Mouse (Mus musculus): ENCODE data around the gene Fmnl2. TPM values are rescaled to one million over a fixed set of nuclear protein-coding genes. Genes with fewer than 3 reads are reported as not detected.

Fmnl2 gene
- total RNA-seq, 1 experiment, result 13.6 TPM

DNA sequence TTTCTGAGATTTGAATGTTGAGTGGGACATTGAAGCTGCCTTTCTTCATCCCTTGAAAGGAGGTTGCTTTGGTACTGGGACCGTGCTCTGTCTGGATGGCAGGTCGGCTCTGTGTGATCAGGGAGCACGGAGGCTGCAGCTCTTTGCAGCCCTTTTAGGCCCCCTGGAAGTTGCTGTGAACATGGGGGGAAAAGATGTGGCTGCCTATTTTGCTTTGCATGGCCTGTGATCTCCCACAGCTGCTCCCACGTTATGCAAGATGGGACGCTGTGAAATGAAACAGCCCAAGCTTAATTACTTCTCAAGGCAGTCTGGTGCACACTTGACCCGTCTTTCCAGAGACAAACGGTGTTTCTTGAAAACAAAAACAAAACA, 1.8 kb downstream of the Fmnl2 start:
- in situ Hi-C loops (cut with MboI; ENCODE audit: low sequenced_read_pairs in 2 of 2, unreplicated experiment in 2 of 2), result no loop called here
- peak overlapping the region in 1 of 2 experiments; percentile 98; a peak in 1 of 4 replicates for H3K4me3 ChIP-seq (ENCODE audit: insufficient read depth in 1 of 2, low read depth in 1 of 2, low read length in 2 of 2, poor library complexity in 1 of 2, severe bottlenecking in 1 of 2)
- no peak overlapping the region for H3K9ac ChIP-seq (ENCODE audit: insufficient read depth, low read depth, low read length, poor library complexity, severe bottlenecking)
- TF ChIP-seq ZC3H11A (IDR thresholded peaks at IDR 0.05; ENCODE audit: borderline replicate concordance, low read depth, low read length) (no peak), CHD2 (IDR thresholded peaks at IDR 0.05; ENCODE audit: low read depth, low read length) (no peak)
- no peaks in the 10 kb centered on the region for H3K36me3 ChIP-seq (ENCODE audit: control insufficient read depth, insufficient read depth, low read length, poor library complexity, severe bottlenecking)
- no peak for DNase-seq (ENCODE audit: low read depth, low spot score)
- H3K4me1 ChIP-seq (ENCODE audit: control insufficient read depth in 2 of 2, insufficient read depth in 2 of 2, low read length in 2 of 2, poor library complexity in 1 of 2), result peaks cover 0 to 6% of the 10 kb centered on the region in 2 experiments; a peak in 2 of 4 replicates
- no peaks in the 10 kb centered on the region for H3K9me3 ChIP-seq (ENCODE audit: control insufficient read depth, insufficient read depth, low read depth, low read length)
- H3K27ac ChIP-seq (ENCODE audit: insufficient read depth, low read depth, low read length, poor library complexity, severe bottlenecking), result no peak overlapping the region

DNA sequence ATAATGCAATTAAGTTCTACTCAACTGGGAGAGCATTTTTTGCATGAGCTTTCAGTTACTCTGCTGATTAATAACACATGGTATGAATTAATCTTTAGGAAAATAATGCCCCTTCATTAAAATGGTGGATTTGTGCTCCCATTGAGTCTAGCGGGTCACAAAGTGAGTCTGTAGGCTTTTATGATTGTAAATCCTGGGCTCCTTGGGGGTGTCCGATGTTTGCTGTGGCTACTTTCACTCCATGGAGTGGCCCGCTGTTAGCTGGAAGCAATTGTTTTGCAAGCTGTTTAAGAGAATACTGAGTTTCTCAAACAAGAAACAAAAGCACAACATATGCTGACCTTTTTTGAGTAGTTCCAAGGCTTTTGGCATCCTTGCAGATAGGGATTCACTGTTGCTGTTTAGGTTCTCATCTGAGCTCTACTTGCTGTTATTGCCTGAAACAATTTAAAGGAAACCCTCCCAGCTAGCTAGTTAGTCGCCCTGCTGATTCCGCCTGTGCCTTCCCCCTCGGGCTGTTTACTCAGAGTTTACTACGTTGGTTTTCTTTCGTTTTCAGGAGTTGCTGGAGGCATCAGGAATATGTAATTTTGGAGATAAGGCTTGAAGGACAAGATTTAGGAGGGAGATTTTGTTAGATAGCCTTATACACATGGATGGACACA, 2.6 kb downstream of the Fmnl2 start:
- Histone ChIP-seq H3K36me3 (ENCODE audit: control insufficient read depth, insufficient read depth, low read length, poor library complexity, severe bottlenecking) (no peaks in the 10 kb centered on the region), H3K9me3 (ENCODE audit: control insufficient read depth, insufficient read depth, low read depth, low read length) (no peaks in the 10 kb centered on the region), H3K4me3 (ENCODE audit: insufficient read depth in 1 of 2, low read depth in 1 of 2, low read length in 2 of 2, poor library complexity in 1 of 2, severe bottlenecking in 1 of 2) (no peak overlapping the region), H3K4me1 (ENCODE audit: control insufficient read depth in 2 of 2, insufficient read depth in 2 of 2, low read length in 2 of 2, poor library complexity in 1 of 2) (peaks cover 0 to 6% of the 10 kb centered on the region in 2 experiments; a peak in 2 of 4 replicates), H3K27ac (ENCODE audit: insufficient read depth, low read depth, low read length, poor library complexity, severe bottlenecking) (no peak overlapping the region), H3K9ac (ENCODE audit: insufficient read depth, low read depth, low read length, poor library complexity, severe bottlenecking) (no peak overlapping the region)
- in situ Hi-C loops (cut with MboI; ENCODE audit: low sequenced_read_pairs in 2 of 2, unreplicated experiment in 2 of 2), result no loop called here
- no peak for TF ChIP-seq ZC3H11A (IDR thresholded peaks at IDR 0.05; ENCODE audit: borderline replicate concordance, low read depth, low read length)
- no peak for TF ChIP-seq ZNF384 (IDR thresholded peaks at IDR 0.05; ENCODE audit: low read depth, low read length)
- no peak for TF ChIP-seq MAFK (IDR thresholded peaks at IDR 0.05; ENCODE audit: insufficient read depth, low read depth, low read length)
- no peak for TF ChIP-seq CHD2 (IDR thresholded peaks at IDR 0.05; ENCODE audit: low read depth, low read length)
- TF ChIP-seq HCFC1 (IDR thresholded peaks at IDR 0.05; ENCODE audit: borderline replicate concordance, insufficient read depth, low read length), result no peak
- no peak for DNase-seq (ENCODE audit: low read depth, low spot score)

DNA sequence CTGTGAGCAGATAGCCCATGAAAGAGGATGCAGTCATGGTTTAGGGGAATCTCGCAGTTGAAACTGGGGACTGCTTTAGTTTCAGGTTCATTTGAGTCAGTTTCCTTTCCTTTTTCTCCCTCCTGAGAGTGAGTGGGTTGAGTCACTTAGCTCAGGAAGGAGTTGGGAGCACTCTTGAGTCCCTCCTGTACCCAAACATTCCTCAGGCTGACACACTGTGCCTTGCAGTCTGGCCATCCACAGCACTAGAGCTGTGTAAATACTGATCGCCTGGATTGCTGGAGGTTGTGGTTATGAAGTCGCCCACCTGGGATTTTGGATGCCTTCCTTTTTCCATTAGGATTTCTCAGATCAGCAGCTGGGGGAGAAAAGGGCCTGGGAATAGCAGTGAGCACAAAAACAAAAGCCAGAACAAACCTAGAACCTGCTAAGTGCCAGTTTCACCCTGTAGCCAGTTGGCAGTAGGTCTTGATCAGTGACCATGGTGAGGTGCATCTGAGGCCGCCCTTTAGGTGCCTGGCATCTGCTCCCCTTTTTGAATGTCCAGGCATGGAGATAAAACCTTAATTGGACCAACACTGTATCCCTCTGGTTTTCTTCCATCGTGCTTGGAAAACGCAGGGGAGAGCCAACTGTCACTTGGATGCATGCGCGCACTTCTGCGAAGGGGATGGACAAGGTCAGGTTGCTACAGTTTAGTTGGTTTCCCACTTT, 4.5 kb downstream of the Fmnl2 start:
- TF ChIP-seq ZC3H11A (IDR thresholded peaks at IDR 0.05; ENCODE audit: borderline replicate concordance, low read depth, low read length), result no peak
- in situ Hi-C loops (cut with MboI; ENCODE audit: low sequenced_read_pairs in 2 of 2, unreplicated experiment in 2 of 2), result no loop called here
- Histone ChIP-seq H3K27ac (ENCODE audit: insufficient read depth, low read depth, low read length, poor library complexity, severe bottlenecking) (no peak overlapping the region), H3K36me3 (ENCODE audit: control insufficient read depth, insufficient read depth, low read length, poor library complexity, severe bottlenecking) (no peaks in the 10 kb centered on the region), H3K9ac (ENCODE audit: insufficient read depth, low read depth, low read length, poor library complexity, severe bottlenecking) (no peak overlapping the region), H3K4me1 (ENCODE audit: control insufficient read depth in 2 of 2, insufficient read depth in 2 of 2, low read length in 2 of 2, poor library complexity in 1 of 2) (peaks cover 0 to 6% of the 10 kb centered on the region in 2 experiments; a peak in 2 of 4 replicates), H3K9me3 (ENCODE audit: control insufficient read depth, insufficient read depth, low read depth, low read length) (no peaks in the 10 kb centered on the region), H3K4me3 (ENCODE audit: insufficient read depth in 1 of 2, low read depth in 1 of 2, low read length in 2 of 2, poor library complexity in 1 of 2, severe bottlenecking in 1 of 2) (no peak overlapping the region)
- DNase-seq (ENCODE audit: low read depth, low spot score), result no peak

DNA sequence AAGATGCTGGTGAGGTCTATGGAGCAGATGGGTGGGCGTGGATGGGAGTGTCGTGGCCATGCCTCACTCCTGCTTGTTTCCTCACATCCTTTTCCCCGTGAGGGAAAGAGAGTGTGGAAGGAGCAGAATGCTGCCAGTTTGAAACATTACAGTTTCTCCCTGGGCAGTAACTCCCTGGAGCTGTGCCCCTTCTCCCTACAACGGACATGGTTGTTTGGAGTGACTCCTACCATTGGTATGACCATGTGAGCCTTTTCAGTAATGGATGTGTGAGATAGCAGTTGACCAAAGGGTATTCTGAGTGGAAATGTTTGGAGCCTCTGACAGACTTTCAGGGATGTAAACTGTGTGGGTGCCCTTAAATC, 5.1 kb downstream of the Fmnl2 start:
- Histone ChIP-seq H3K27ac (ENCODE audit: insufficient read depth, low read depth, low read length, poor library complexity, severe bottlenecking) (no peak overlapping the region), H3K9ac (ENCODE audit: insufficient read depth, low read depth, low read length, poor library complexity, severe bottlenecking) (no peak overlapping the region), H3K4me1 (ENCODE audit: control insufficient read depth in 2 of 2, insufficient read depth in 2 of 2, low read length in 2 of 2, poor library complexity in 1 of 2) (peaks cover 0 to 6% of the 10 kb centered on the region in 2 experiments; a peak in 2 of 4 replicates), H3K9me3 (ENCODE audit: control insufficient read depth, insufficient read depth, low read depth, low read length) (no peaks in the 10 kb centered on the region), H3K36me3 (ENCODE audit: control insufficient read depth, insufficient read depth, low read length, poor library complexity, severe bottlenecking) (no peaks in the 10 kb centered on the region), H3K4me3 (ENCODE audit: insufficient read depth in 1 of 2, low read depth in 1 of 2, low read length in 2 of 2, poor library complexity in 1 of 2, severe bottlenecking in 1 of 2) (no peak overlapping the region)
- no peak for DNase-seq (ENCODE audit: low read depth, low spot score)
- TF ChIP-seq CHD2 (IDR thresholded peaks at IDR 0.05; ENCODE audit: low read depth, low read length) (no peak), MAFK (IDR thresholded peaks at IDR 0.05; ENCODE audit: insufficient read depth, low read depth, low read length) (no peak), HCFC1 (IDR thresholded peaks at IDR 0.05; ENCODE audit: borderline replicate concordance, insufficient read depth, low read length) (no peak), ZC3H11A (IDR thresholded peaks at IDR 0.05; ENCODE audit: borderline replicate concordance, low read depth, low read length) (no peak), ZNF384 (IDR thresholded peaks at IDR 0.05; ENCODE audit: low read depth, low read length) (no peak)
- in situ Hi-C loops (cut with MboI; ENCODE audit: low sequenced_read_pairs in 2 of 2, unreplicated experiment in 2 of 2), result no loop called here

DNA sequence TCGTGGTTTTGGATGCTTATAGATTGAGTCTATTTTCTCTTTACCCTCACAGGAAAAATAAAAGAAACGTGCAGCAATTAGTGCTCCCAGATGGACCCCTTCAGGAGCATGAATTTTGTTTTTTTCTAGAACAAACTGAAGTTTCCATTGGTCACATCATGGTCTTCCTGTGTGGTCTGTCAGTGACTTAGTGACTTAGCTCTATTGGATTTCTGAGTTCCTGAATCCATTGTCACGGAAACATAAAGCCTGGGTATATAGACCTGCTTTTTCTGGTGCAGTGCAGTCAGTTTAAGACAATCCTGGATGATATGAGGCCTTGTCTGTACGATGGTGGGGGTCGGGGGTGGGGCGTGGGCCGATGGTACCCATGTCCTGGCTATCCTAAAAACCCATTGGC, 7.0 kb downstream of the Fmnl2 start:
- no peak for TF ChIP-seq MAFK (IDR thresholded peaks at IDR 0.05; ENCODE audit: insufficient read depth, low read depth, low read length)
- TF ChIP-seq CHD2 (IDR thresholded peaks at IDR 0.05; ENCODE audit: low read depth, low read length), result no peak
- no peak for TF ChIP-seq HCFC1 (IDR thresholded peaks at IDR 0.05; ENCODE audit: borderline replicate concordance, insufficient read depth, low read length)
- TF ChIP-seq ZC3H11A (IDR thresholded peaks at IDR 0.05; ENCODE audit: borderline replicate concordance, low read depth, low read length), result no peak
- TF ChIP-seq ZNF384 (IDR thresholded peaks at IDR 0.05; ENCODE audit: low read depth, low read length), result no peak
- H3K4me1 ChIP-seq (ENCODE audit: control insufficient read depth in 2 of 2, insufficient read depth in 2 of 2, low read length in 2 of 2, poor library complexity in 1 of 2), result no peaks in the 10 kb centered on the region; a peak in 2 of 4 replicates
- H3K9me3 ChIP-seq (ENCODE audit: control insufficient read depth, insufficient read depth, low read depth, low read length), result no peaks in the 10 kb centered on the region
- in situ Hi-C loops (cut with MboI; ENCODE audit: low sequenced_read_pairs in 2 of 2, unreplicated experiment in 2 of 2), result no loop called here
- no peak for DNase-seq (ENCODE audit: low read depth, low spot score)
- no peak overlapping the region for H3K27ac ChIP-seq (ENCODE audit: insufficient read depth, low read depth, low read length, poor library complexity, severe bottlenecking)
- no peaks in the 10 kb centered on the region for H3K36me3 ChIP-seq (ENCODE audit: control insufficient read depth, insufficient read depth, low read length, poor library complexity, severe bottlenecking)
- no peak overlapping the region for H3K4me3 ChIP-seq (ENCODE audit: insufficient read depth in 1 of 2, low read depth in 1 of 2, low read length in 2 of 2, poor library complexity in 1 of 2, severe bottlenecking in 1 of 2)
- no peak overlapping the region for H3K9ac ChIP-seq (ENCODE audit: insufficient read depth, low read depth, low read length, poor library complexity, severe bottlenecking)
